Mouse (Mus musculus) kidney, postnatal 25 days (tissue): ENCODE measurements around the gene Paxx.

Experiments used
- DNase-seq, 2 experiments: peaks; one replicate each; pipeline ENCODE4 v3.0.0; 2021; ENCODE audit warnings: mixed read lengths in 2 of 2

The Paxx gene

GRCm38 (mm10) chr2:25460551-25461309, at the start of gene Paxx:
Gene Paxx, minus strand, starts transcription at chr2:25461094.
- DNase-seq: peak; percentile 96 to 98

- no peak for DNase-seq
Observed at GRCm38 (mm10) chr2:25509912-25510311, 49.0 kb upstream of the Paxx start.

- DNase-seq: peak; percentile 38 to 66
Observed at GRCm38 (mm10) chr2:25506964-25507363, 46.1 kb upstream of the Paxx start.

- DNase-seq: no peak
Observed at GRCm38 (mm10) chr2:25505860-25506259, 45.0 kb upstream of the Paxx start.

GRCm38 (mm10) chr2:25505000-25505399, 44.1 kb upstream of the Paxx start:
- DNase-seq: no peak

GRCm38 (mm10) chr2:25504538-25504937, 43.6 kb upstream of the Paxx start:
- DNase-seq: no peak

- no peak for DNase-seq
Observed at GRCm38 (mm10) chr2:25502726-25503125, 41.8 kb upstream of the Paxx start.

- DNase-seq: peak in 1 of 2 experiments; percentile 14
Observed at GRCm38 (mm10) chr2:25501593-25502486, 40.9 kb upstream of the Paxx start, which contains the start of gene C8g. Gene C8g, minus strand, starts transcription at chr2:25501719.

- peak; percentile 94 to 96 for DNase-seq
Observed at GRCm38 (mm10) chr2:25500576-25501405, 39.9 kb upstream of the Paxx start, which contains the start of gene Fbxw5. Gene Fbxw5, plus strand, starts transcription at chr2:25500750.

- DNase-seq: peak; percentile 8 to 63
Observed at GRCm38 (mm10) chr2:25500071-25500575, 39.2 kb upstream of the Paxx start.

- no peak for DNase-seq
Observed at GRCm38 (mm10) chr2:25498622-25499478, 38.0 kb upstream of the Paxx start.

GRCm38 (mm10) chr2:25497846-25498575, 37.1 kb upstream of the Paxx start:
- no peak for DNase-seq

- peak in 1 of 2 experiments; percentile 28 for DNase-seq
Observed at GRCm38 (mm10) chr2:25496462-25496861, 35.6 kb upstream of the Paxx start.

- DNase-seq: peak; percentile 47 to 66
Observed at GRCm38 (mm10) chr2:25493476-25493961, 32.6 kb upstream of the Paxx start, which contains the start of gene Lcn12. Gene Lcn12, minus strand, starts transcription at chr2:25493911.

- DNase-seq: no peak
Observed at GRCm38 (mm10) chr2:25492988-25493387, 32.1 kb upstream of the Paxx start.

GRCm38 (mm10) chr2:25488671-25489068, 27.8 kb upstream of the Paxx start:
- no peak for DNase-seq

GRCm38 (mm10) chr2:25487965-25488670, 27.2 kb upstream of the Paxx start:
- DNase-seq: no peak

- DNase-seq: peak; percentile 63 to 88
Observed at GRCm38 (mm10) chr2:25484901-25485647, 24.2 kb upstream of the Paxx start.

- peak; percentile 59 to 70 for DNase-seq
Observed at GRCm38 (mm10) chr2:25482969-25483368, 22.1 kb upstream of the Paxx start.
